Mouse (Mus musculus): ENCODE measurements around the gene Rtn4.

- TF ChIP-seq TAL1 (IDR thresholded peaks at IDR 0.05; ENCODE audit: low read length) (no peak), GATA1 (IDR thresholded peaks at IDR 0.05; ENCODE audit: low read length) (no peak)
Measured at GRCm38 (mm10) chr11:29788921-29789638, 96.3 kb downstream of the Rtn4 start.
